Mouse (Mus musculus) stomach, postnatal 0 days (tissue): ENCODE data around the gene Cntd1. TPM values are rescaled to one million over a fixed set of nuclear protein-coding genes. Genes with fewer than 3 reads are reported as not detected.

Experiments
- ATAC-seq: fragments of 200-750 bp; cut with Nextera tagmentation; 2 replicates; pipeline ENCODE4 v1.8.0; 2017; ENCODE audit not compliant: low FRiP score, low TSS enrichment
- DNase-seq: peaks from one replicate; pipeline ENCODE4 v3.0.0-alpha.2; 2016; ENCODE audit warnings: low spot score
- H3K27ac ChIP-seq: fragments of 300-500 bp; sonication (generic); replicated peaks from 2 replicates; pipeline ENCODE4 v1.5.1; 2014; ENCODE audit warnings: mild to moderate bottlenecking, control low read depth
- H3K27me3 ChIP-seq: fragments of 300-500 bp; sonication (generic); 2 replicates; pipeline ENCODE4 v1.6.1; 2014; ENCODE audit warnings: low read length; ENCODE audit not compliant: control insufficient read depth, insufficient read depth
- H3K36me3 ChIP-seq: fragments of 300-500 bp; sonication (generic); 2 replicates; pipeline ENCODE4 v1.6.1; 2014; ENCODE audit warnings: low read length, mixed read lengths; ENCODE audit not compliant: control insufficient read depth, insufficient read depth
- H3K4me1 ChIP-seq: fragments of 300-500 bp; sonication (generic); replicated peaks from 2 replicates; pipeline ENCODE4 v1.6.1; 2014; ENCODE audit warnings: antibody characterized with exemption; ENCODE audit not compliant: control insufficient read depth, insufficient read depth
- H3K4me2 ChIP-seq: fragments of 300-500 bp; sonication (generic); replicated peaks from 2 replicates; pipeline ENCODE4 v1.6.1; 2014; ENCODE audit warnings: low read depth, mild to moderate bottlenecking, control low read depth, moderate library complexity
- H3K4me3 ChIP-seq: fragments of 300-500 bp; sonication (generic); 2 replicates; pipeline ENCODE4 v1.5.1; 2014; ENCODE audit warnings: low read depth, low read length, control low read depth
- H3K9ac ChIP-seq: fragments of 300-500 bp; sonication (generic); 2 replicates; pipeline ENCODE4 v1.6.1; 2014; ENCODE audit warnings: mild to moderate bottlenecking, low read length, control low read depth, mixed read lengths
- H3K9me3 ChIP-seq: fragments of 300-500 bp; sonication (generic); 2 replicates; pipeline ENCODE4 v1.6.1; 2016; ENCODE audit warnings: low read length; ENCODE audit not compliant: control insufficient read depth
- CTCF ChIP-seq: IDR thresholded peaks from 2 replicates; pipeline ENCODE4 v1.5.1; 2016; ENCODE audit warnings: antibody characterized with exemption, low read depth, mild to moderate bottlenecking, moderate library complexity
- EP300 ChIP-seq: optimal IDR thresholded peaks from 2 replicates; pipeline ENCODE3; 2016; ENCODE audit warnings: antibody characterized with exemption
- WGBS: fragments of 180-500 bp; shearing (Covaris S2); extraction: QIAGEN DNeasy Blood & Tissue Kit; methylation state at CpG from one replicate; pipeline ENCODE4 v1.1.7; 2014; 5-methylcytosine and 5-hydroxymethylcytosine counted together
- polyA plus RNA-seq: library from polyadenylated mRNA; unstranded; fragments of >200 nt; fragmentation: Nextera tagmentation; extraction: Ambion mirVana; gene quantifications from 2 replicates; pipeline ENCODE4 v1.2.1, GENCODE M21; 2015

Cntd1 gene
- polyA plus RNA-seq = 0.30 and 0.33 TPM in 2 replicates

- peak; percentile 86 for ATAC-seq
- Histone ChIP-seq H3K27ac (peak within 1 kb of the TSS; percentile 87), H3K9me3 (no peaks in the 10 kb centered on the region), H3K4me2 (peak within 1 kb of the TSS; percentile 75), H3K27me3 (no peaks in the 10 kb centered on the region), H3K36me3 (no peaks in the 10 kb centered on the region), H3K4me3 (peak within 1 kb of the TSS; percentile 78), H3K4me1 (peaks cover 12% of the 10 kb centered on the region; the same call in 1 of the 2 replicates), H3K9ac (peak within 1 kb of the TSS; percentile 81)
- 5% methylated on average over 45 of the region's 45 CpGs for WGBS
- DNase-seq = peak; percentile 89
- TF ChIP-seq CTCF (peak; percentile 35), EP300 (no peak)
These were observed at the start of gene Cntd1, which contains the start of gene Coa3 for GRCm38 (mm10) chr11:101278223-101279192. Gene Cntd1, plus strand, starts transcription at chr11:101279012. Gene Coa3, minus strand, starts transcription at chr11:101279114.

- Histone ChIP-seq H3K9ac (no peak overlapping the region; the same call in 1 of the 2 replicates), H3K4me3 (no peak overlapping the region), H3K27me3 (no peaks in the 10 kb centered on the region), H3K4me2 (no peak overlapping the region), H3K4me1 (no peaks in the 10 kb centered on the region; the same call in 1 of the 2 replicates), H3K9me3 (no peaks in the 10 kb centered on the region), H3K36me3 (no peaks in the 10 kb centered on the region), H3K27ac (peak overlapping the region; percentile 92)
- ATAC-seq (no peak), DNase-seq (no peak)
- 34% methylated on average over 8 of the region's 8 CpGs for WGBS
- TF ChIP-seq CTCF (no peak), EP300 (no peak)
These were observed 49.4 kb upstream of the Cntd1 start for GRCm38 (mm10) chr11:101229361-101229900.

- Histone ChIP-seq H3K4me1 (no peaks in the 10 kb centered on the region; the same call in 1 of the 2 replicates), H3K27me3 (no peaks in the 10 kb centered on the region), H3K27ac (peak overlapping the region; percentile 92), H3K9ac (no peak overlapping the region; the same call in 1 of the 2 replicates), H3K4me3 (no peak overlapping the region), H3K9me3 (no peaks in the 10 kb centered on the region), H3K36me3 (no peaks in the 10 kb centered on the region), H3K4me2 (no peak overlapping the region)
- WGBS = 38% methylated on average over 2 of the region's 2 CpGs
- no peak for DNase-seq
- TF ChIP-seq CTCF (no peak), EP300 (no peak)
- no peak for ATAC-seq
These were observed 48.7 kb upstream of the Cntd1 start for GRCm38 (mm10) chr11:101230061-101230511.

- Histone ChIP-seq H3K27ac (peak overlapping the region; percentile 92), H3K9me3 (no peaks in the 10 kb centered on the region), H3K27me3 (no peaks in the 10 kb centered on the region), H3K36me3 (no peaks in the 10 kb centered on the region), H3K4me2 (peak overlapping the region; percentile 55; the same call in 1 of the 2 replicates), H3K4me1 (no peaks in the 10 kb centered on the region; the same call in 1 of the 2 replicates), H3K4me3 (no peak overlapping the region), H3K9ac (0 out of 2 replicates have a peak overlapping the region, but pooled peaks have one; percentile 52)
- DNase-seq (no peak), ATAC-seq (no peak)
- TF ChIP-seq EP300 = no peak
- TF ChIP-seq CTCF = no peak
- WGBS = 24% methylated on average over 5 of the region's 5 CpGs
These were observed 48.3 kb upstream of the Cntd1 start for GRCm38 (mm10) chr11:101230526-101230925.

- Histone ChIP-seq H3K36me3 (no peaks in the 10 kb centered on the region), H3K4me2 (peak overlapping the region; percentile 55), H3K9ac (peak overlapping the region; percentile 52), H3K9me3 (no peaks in the 10 kb centered on the region), H3K4me3 (peak overlapping the region; percentile 27), H3K4me1 (no peaks in the 10 kb centered on the region; the same call in 1 of the 2 replicates), H3K27ac (peak overlapping the region; percentile 92), H3K27me3 (no peaks in the 10 kb centered on the region)
- ATAC-seq (peak; percentile 36; the same call in 1 of the 2 replicates), DNase-seq (peak; percentile 34)
- TF ChIP-seq CTCF (peak; percentile 41), EP300 (no peak)
- WGBS = 7% methylated on average over 18 of the region's 18 CpGs
These were observed 47.6 kb upstream of the Cntd1 start for GRCm38 (mm10) chr11:101230991-101231871.
